Mouse (Mus musculus): ENCODE measurements at regions not wholly inside any gene's neighbourhood (a gene's known extent, or its start where the extent isn't known, plus 50 kb on each side); places are given as distances from the start of the nearest gene placed in this dataset.

DNA sequence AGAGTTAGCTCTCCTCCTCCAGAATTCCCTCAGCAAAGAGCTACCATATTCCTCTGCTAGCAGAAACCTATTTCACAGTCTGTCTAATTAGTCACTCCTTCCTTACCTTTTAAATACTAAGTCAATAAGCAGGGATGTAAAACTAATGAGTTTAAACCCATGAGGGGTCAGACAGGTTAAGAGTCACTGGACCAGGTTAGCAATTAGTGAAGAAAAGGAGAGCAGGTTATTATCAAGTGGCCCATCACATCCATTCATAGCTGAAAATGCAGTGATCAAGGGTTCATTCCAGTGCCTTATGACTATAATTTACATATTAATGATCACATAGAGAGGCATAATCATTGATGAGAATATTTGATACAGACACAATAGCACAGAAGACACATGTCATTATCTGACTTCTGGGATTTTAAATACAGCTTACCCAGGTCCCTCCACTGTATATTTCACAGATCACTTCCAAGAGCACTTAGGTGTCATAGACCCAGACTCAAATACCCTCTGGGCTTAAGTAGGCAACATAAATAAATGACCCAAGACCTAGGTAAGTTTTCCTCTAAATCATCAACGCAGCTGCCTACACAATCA lies 355.4 kb upstream of the Rgma start:
- WGBS = 33% methylated on average over 1 of the region's 1 CpGs
- H3K4me3 ChIP-seq (replicated peaks) = no peak overlapping the region
- ATAC-seq (ENCODE audit: low FRiP score) = peak; percentile 72; the same call in 1 of the 2 replicates

DNA sequence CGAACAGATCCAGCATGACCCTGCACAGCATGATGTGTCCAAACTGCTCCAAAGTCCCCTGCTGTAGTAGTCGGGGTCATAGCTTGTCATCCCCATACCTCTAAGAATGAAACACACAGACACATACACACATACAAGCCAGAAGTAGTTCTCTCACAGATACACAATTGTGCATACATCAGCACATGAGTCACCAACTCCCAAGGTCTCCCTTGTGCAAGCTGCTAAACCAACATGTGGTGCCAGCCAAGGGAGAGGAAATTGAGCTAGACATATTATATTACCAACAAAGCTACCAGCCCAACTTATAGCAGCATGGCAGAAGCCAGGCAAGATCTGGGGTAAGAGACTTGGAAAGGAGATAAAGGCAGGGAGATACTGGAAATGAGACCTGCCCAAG lies 353.5 kb upstream of the Rgma start:
- Histone ChIP-seq H3K27me3 (replicated peaks) (no peaks in the 10 kb centered on the region), H3K27ac (replicated peaks) (no peak overlapping the region), H3K36me3 (no peaks in the 10 kb centered on the region), H3K9me3 (replicated peaks) (no peaks in the 10 kb centered on the region), H3K4me2 (no peak overlapping the region), H3K9ac (replicated peaks) (no peak overlapping the region), H3K4me1 (no peaks in the 10 kb centered on the region; the same call in 1 of the 2 replicates), H3K4me3 (replicated peaks) (no peak overlapping the region)
- 80% methylated on average over 2 of the region's 2 CpGs for WGBS
- ATAC-seq (ENCODE audit: low FRiP score) = no peak

More for the DNA sequence above, 355.4 kb upstream of the Rgma start:
- no peak overlapping the region for H3K4me2 ChIP-seq
- no peaks in the 10 kb centered on the region; the same call in 1 of the 2 replicates for H3K4me1 ChIP-seq
- H3K27me3 ChIP-seq (replicated peaks) = no peaks in the 10 kb centered on the region
- H3K9me3 ChIP-seq (replicated peaks) = no peaks in the 10 kb centered on the region
- no peak overlapping the region for H3K9ac ChIP-seq (replicated peaks)
- no peak overlapping the region for H3K27ac ChIP-seq (replicated peaks)
- no peaks in the 10 kb centered on the region for H3K36me3 ChIP-seq

DNA sequence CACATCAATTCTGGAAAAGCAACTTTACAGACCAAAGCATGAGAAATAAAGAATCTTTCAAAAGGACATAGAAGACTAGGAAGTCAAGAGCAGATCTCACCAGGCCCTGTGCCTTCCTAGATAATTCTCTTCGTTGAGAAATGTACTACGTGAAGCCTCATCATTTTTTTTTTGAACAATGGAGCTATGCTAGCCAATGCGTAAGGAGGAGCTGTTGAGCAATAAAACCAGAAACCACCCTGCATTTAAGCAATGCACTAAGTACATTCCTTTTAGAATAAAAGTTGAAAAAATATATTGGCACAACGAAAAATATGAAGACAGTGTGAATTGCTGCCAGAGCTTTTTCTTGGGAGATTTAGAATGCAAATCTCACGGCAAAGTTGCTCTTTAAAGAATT lies 349.7 kb upstream of the Rgma start:
- Histone ChIP-seq H3K27me3 (replicated peaks) (no peaks in the 10 kb centered on the region), H3K9me3 (replicated peaks) (no peaks in the 10 kb centered on the region), H3K9ac (replicated peaks) (no peak overlapping the region), H3K4me3 (replicated peaks) (no peak overlapping the region), H3K36me3 (no peaks in the 10 kb centered on the region), H3K4me1 (no peaks in the 10 kb centered on the region), H3K27ac (replicated peaks) (no peak overlapping the region), H3K4me2 (no peak overlapping the region)
- WGBS = 63% methylated on average over 5 of the region's 5 CpGs
- no peak for ATAC-seq (ENCODE audit: low FRiP score)

DNA sequence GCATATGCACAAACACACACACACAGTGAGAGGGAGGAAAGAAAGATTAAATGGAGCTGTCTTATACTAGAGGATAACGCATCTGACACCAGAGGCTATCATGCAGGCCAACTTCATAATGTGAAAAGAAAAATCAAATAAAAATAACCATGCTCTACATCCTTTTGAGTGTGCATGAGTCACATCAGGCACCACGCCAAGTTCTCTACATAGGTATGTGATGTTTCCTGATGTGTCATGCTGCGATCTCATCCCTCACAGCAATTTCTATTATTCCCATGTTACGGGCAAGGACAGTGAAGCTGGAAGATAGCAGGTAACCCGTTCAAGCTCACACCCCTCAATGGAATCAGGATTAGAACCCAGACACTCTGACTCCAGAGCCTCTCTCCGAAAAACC lies 346.4 kb upstream of the Rgma start:
- H3K36me3 ChIP-seq = no peaks in the 10 kb centered on the region
- no peak overlapping the region for H3K27ac ChIP-seq (replicated peaks)
- H3K4me3 ChIP-seq (replicated peaks) = no peak overlapping the region
- no peaks in the 10 kb centered on the region for H3K9me3 ChIP-seq (replicated peaks)
- H3K4me1 ChIP-seq = peaks cover 5% of the 10 kb centered on the region; the same call in 1 of the 2 replicates
- WGBS = 95% methylated on average over 6 of the region's 6 CpGs
- no peak for ATAC-seq (ENCODE audit: low FRiP score)
- no peak overlapping the region for H3K9ac ChIP-seq (replicated peaks)
- H3K27me3 ChIP-seq (replicated peaks) = no peaks in the 10 kb centered on the region
- H3K4me2 ChIP-seq = no peak overlapping the region

DNA sequence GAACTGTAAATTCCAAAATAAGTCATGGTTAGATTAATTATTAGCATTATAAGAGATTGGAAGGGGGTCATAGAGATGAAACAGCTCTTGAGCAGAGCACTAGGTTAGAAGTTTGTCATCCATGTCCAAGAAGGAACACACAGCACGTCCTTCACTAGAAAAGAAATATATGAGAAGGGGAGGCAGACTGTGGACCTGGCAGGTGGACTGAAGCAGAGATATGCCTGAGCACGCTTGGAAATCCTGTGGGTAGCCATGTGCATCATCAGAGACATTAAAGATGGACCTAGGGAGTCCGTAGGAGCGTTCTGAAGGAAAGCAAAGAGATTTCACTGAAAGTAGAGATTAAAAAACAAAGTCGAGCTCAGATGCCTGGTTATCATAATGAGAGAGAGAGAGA lies 343.9 kb upstream of the Rgma start:
- no peak overlapping the region for H3K9ac ChIP-seq (replicated peaks)
- no peak overlapping the region for H3K27ac ChIP-seq (replicated peaks)
- no peaks in the 10 kb centered on the region for H3K27me3 ChIP-seq (replicated peaks)
- H3K4me1 ChIP-seq = peaks cover 5% of the 10 kb centered on the region; the same call in 1 of the 2 replicates
- ATAC-seq (ENCODE audit: low FRiP score) = no peak
- 89% methylated on average over 5 of the region's 5 CpGs for WGBS
- H3K9me3 ChIP-seq (replicated peaks) = no peaks in the 10 kb centered on the region
- H3K4me2 ChIP-seq = no peak overlapping the region
- H3K4me3 ChIP-seq (replicated peaks) = no peak overlapping the region
- no peaks in the 10 kb centered on the region for H3K36me3 ChIP-seq

DNA sequence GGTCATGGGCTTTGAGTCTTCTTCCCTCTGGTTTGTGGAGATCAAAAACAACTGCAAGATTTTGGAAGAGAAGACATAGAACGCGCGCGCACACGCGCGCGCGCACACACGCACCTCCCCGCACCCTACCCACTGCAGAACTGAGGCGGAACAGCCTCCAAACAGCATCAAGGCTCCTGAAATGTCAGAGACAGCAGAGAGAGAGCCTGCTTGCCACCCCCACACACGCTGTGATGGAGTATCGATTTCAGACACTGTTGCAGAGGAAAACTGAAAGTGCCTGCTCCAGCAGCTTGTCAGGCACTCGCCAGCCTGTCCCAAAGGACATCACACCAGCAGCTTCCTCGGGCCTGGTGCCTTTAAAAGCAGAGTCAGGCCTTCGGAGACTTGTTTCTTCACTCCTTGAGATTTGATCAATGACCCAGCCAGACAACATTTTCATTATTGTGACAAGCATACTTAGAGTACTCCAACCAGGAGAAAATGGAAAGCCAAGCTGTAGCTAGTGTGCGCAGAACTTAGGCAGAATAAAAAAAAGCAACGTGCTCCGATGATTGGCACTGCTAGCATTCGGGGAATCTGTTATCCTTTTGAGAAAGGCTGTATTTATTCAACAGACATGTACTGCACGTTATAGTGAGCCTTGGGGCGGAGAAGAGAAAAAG lies 342.9 kb upstream of the Rgma start:
- Histone ChIP-seq H3K27ac (replicated peaks) (no peak overlapping the region), H3K27me3 (replicated peaks) (no peaks in the 10 kb centered on the region), H3K4me1 (peaks cover 14% of the 10 kb centered on the region; the same call in 1 of the 2 replicates), H3K9ac (replicated peaks) (no peak overlapping the region), H3K9me3 (replicated peaks) (no peaks in the 10 kb centered on the region), H3K4me2 (no peak overlapping the region), H3K36me3 (no peaks in the 10 kb centered on the region), H3K4me3 (replicated peaks) (no peak overlapping the region)
- no peak for ATAC-seq (ENCODE audit: low FRiP score)
- 78% methylated on average over 23 of the region's 23 CpGs for WGBS

DNA sequence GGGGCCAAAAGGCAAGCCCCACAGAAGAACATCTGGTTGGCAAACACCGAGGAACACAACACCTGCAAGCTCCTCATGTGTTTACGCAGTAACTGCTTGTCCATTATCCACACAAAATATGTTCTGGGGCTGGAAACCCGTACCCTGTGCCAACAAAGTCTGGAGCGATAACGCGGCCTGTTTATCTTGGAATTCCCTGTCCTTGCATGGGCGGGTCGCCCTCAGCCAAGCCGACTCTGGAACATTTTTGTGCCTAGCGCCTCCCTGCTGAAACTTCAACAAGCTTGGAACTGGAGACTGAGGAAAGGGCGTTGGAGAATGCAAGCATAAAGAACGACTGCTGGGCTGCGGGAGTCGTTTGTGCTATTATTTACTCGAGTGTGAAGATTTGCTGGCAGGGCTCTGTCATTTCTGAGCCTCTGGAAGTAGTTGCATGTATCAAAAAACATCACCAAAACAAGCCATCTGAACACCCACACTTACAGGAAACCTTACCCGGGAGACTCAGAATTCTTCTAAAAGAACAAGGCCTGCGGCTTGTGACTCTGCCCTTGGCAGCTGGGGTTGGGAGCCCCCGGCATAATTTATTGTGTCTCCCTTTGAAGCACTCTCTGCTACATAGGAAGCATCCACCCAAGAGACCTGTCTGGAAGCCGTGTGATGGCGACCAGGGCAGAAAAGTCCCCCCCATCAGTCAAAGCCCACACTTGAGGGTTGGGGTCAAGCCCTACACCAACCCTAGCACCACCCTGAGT lies 338.3 kb upstream of the Rgma start:
- ATAC-seq (ENCODE audit: low FRiP score) = no peak
- WGBS = 45% methylated on average over 20 of the region's 20 CpGs
- Histone ChIP-seq H3K27ac (replicated peaks) (no peak overlapping the region), H3K9ac (replicated peaks) (no peak overlapping the region), H3K4me1 (peaks cover 13% of the 10 kb centered on the region; the same call in 1 of the 2 replicates), H3K27me3 (replicated peaks) (no peaks in the 10 kb centered on the region), H3K4me2 (no peak overlapping the region), H3K9me3 (replicated peaks) (no peaks in the 10 kb centered on the region), H3K36me3 (no peaks in the 10 kb centered on the region), H3K4me3 (replicated peaks) (no peak overlapping the region)

DNA sequence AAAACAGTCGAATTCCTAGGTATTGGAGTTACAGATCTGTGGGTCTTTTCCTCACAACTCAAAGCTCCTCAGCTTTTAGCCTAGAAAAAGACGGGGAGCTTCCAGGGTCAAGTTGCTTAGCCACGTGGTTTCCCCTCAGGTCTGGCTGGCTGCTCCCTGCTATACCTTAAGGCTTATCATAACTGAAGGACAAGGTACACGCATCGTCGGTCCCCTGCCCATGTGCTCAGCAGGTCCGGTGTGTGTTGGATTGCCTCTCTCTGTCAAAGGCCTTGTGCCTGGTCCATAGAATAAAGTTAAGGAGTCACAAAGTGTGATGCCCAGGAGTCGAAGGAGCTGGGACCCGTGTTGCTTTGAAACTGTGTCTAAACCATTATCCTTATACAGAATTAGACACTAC lies 337.7 kb upstream of the Rgma start:
- H3K27me3 ChIP-seq (replicated peaks) = no peaks in the 10 kb centered on the region
- no peak overlapping the region for H3K4me3 ChIP-seq (replicated peaks)
- 91% methylated on average over 9 of the region's 9 CpGs for WGBS
- peaks cover 9% of the 10 kb centered on the region; the same call in 1 of the 2 replicates for H3K4me1 ChIP-seq
- H3K36me3 ChIP-seq = no peaks in the 10 kb centered on the region
- H3K27ac ChIP-seq (replicated peaks) = no peak overlapping the region
- no peak overlapping the region for H3K9ac ChIP-seq (replicated peaks)
- ATAC-seq (ENCODE audit: low FRiP score) = no peak
- H3K9me3 ChIP-seq (replicated peaks) = no peaks in the 10 kb centered on the region
- H3K4me2 ChIP-seq = no peak overlapping the region

DNA sequence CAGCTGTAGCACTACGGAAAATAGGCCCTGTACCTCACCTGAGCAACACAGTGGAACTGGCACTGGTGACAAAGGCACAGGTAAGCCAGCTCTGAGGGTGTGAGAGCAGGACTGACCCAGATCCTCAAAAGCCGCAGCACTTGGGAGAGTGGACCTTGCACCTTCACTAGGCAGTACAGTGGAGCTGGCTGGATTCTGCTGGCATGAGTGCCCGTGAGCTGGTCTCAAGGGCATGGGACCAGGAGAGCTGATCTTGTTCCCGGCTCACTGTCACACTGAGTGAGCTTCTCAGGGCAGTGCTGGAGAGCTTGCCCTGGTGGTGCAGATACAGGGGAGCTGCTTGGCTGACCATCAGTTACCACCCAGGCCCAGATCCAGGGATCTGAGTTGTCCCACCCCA lies 335.4 kb upstream of the Rgma start:
- no peak overlapping the region for H3K9ac ChIP-seq (replicated peaks)
- 90% methylated on average over 4 of the region's 4 CpGs for WGBS
- no peaks in the 10 kb centered on the region for H3K9me3 ChIP-seq (replicated peaks)
- no peaks in the 10 kb centered on the region for H3K36me3 ChIP-seq
- no peak overlapping the region for H3K4me3 ChIP-seq (replicated peaks)
- H3K4me2 ChIP-seq = no peak overlapping the region
- ATAC-seq (ENCODE audit: low FRiP score) = no peak
- no peaks in the 10 kb centered on the region for H3K27me3 ChIP-seq (replicated peaks)
- no peak overlapping the region for H3K27ac ChIP-seq (replicated peaks)
- peaks cover 9% of the 10 kb centered on the region; the same call in 1 of the 2 replicates for H3K4me1 ChIP-seq

DNA sequence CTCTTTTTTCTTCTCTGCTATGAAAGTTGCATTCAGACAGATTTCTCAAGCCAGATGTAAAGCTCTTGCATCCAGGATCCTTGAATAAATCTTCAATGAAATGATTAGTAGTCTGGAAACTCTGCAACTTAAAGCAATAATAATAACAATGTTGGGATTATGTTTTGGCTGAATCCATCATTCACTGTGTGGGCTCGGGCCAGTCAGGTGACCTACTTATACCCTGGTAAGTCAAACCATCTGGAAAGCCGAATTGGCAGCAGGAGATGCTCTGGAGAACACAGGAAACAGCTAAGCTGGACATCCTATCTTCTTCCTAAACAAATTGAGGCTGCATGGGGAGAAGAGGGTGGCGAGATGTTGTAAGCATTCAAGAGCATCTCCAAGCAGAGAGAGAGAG lies 331.0 kb upstream of the Rgma start:
- no peaks in the 10 kb centered on the region for H3K9me3 ChIP-seq (replicated peaks)
- 79% methylated on average over 3 of the region's 3 CpGs for WGBS

DNA sequence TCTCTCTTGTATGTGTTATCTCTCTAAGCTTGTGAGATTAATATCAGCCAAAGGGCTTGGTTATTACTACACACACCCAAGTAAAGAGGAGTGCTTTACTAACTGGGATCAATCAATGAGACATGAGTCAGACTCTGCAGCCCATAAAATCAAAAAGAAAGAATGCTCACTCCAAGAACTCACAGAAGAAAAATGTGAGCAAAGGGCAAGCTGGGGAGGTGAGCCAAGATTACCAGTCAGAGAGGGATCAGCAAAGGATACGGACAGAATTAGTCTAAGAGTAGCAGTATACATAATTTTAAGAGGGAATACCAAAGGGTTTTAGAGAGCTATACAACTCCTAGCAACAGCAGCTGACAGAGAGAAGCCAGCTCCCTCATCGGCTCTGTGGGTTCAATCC lies 319.4 kb upstream of the Rgma start:
- Histone ChIP-seq H3K9me3 (replicated peaks) (no peaks in the 10 kb centered on the region), H3K4me2 (no peak overlapping the region), H3K27me3 (replicated peaks) (no peaks in the 10 kb centered on the region), H3K27ac (replicated peaks) (no peak overlapping the region), H3K4me3 (replicated peaks) (no peak overlapping the region), H3K4me1 (no peaks in the 10 kb centered on the region), H3K36me3 (no peaks in the 10 kb centered on the region), H3K9ac (replicated peaks) (no peak overlapping the region)
- WGBS = 77% methylated on average over 2 of the region's 2 CpGs
- ATAC-seq (ENCODE audit: low FRiP score) = no peak

More for the DNA sequence above, 331.0 kb upstream of the Rgma start:
- H3K4me3 ChIP-seq (replicated peaks) = no peak overlapping the region
- no peak overlapping the region for H3K4me2 ChIP-seq
- H3K9ac ChIP-seq (replicated peaks) = no peak overlapping the region
- H3K27ac ChIP-seq (replicated peaks) = no peak overlapping the region
- no peaks in the 10 kb centered on the region for H3K4me1 ChIP-seq
- ATAC-seq (ENCODE audit: low FRiP score) = no peak
- no peaks in the 10 kb centered on the region for H3K36me3 ChIP-seq
- H3K27me3 ChIP-seq (replicated peaks) = no peaks in the 10 kb centered on the region

DNA sequence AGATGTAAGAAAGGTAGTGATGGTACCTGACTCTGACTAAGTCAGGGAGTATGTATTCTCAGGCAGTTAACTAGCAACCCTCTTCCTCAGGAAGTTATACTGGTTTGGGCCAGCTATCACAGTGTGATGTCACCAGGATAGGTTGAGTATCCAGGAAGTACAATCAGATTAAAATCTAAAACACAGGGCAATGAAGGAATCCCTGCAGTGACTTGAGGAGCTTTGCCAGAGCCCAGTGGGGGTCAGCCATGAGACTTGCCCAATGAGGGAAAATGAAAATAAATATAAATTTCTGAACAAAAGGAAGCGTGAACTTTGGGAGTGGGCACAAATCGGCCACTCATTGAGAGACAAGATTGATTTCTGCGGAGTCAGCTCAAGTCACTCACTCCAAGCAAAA lies 311.8 kb upstream of the Rgma start:
- Histone ChIP-seq H3K4me2 (no peak overlapping the region), H3K36me3 (no peaks in the 10 kb centered on the region), H3K27me3 (replicated peaks) (no peaks in the 10 kb centered on the region), H3K4me3 (replicated peaks) (no peak overlapping the region), H3K9me3 (replicated peaks) (no peaks in the 10 kb centered on the region), H3K4me1 (no peaks in the 10 kb centered on the region), H3K27ac (replicated peaks) (no peak overlapping the region), H3K9ac (replicated peaks) (no peak overlapping the region)
- WGBS = 60% methylated on average over 3 of the region's 3 CpGs
- no peak for ATAC-seq (ENCODE audit: low FRiP score)

Data from neural tube, embryonic 15.5 days (tissue).